Mouse (Mus musculus) adrenal gland, adult 8-10 months (tissue): ENCODE measurements around the gene Ccl26. TPM values are rescaled to one million over a fixed set of nuclear protein-coding genes. Genes with fewer than 3 reads are reported as not detected.

Experiments
- DNase-seq: peaks from one replicate; pipeline ENCODE4 v3.0.0; 2022
- total RNA-seq, 4 experiments: library from RNA; stranded (reverse); gene quantifications; 2 replicates each; pipeline ENCODE4 v1.2.4; 2022

The Ccl26 gene
- total RNA-seq, 4 experiments from 2014 or later: not detected

DNA sequence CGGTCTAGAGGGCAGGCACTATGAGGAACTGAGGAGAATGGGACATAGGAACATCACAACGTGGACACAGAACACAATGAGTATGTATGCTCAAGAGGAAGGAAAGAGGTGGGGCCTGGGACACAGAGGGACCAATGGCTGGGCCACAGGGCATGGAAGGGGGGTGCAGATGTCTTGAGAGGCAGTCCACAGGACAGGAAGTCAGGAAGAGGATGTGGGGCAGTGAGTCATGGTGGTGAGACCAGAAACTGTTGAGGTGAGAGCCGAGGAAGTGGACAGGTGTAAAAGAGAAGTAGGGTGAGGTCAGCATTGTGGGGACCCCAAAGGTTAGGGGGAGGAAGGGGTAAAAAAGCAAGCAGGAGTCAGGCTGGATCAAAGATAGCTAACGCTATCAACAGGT lies 26.0 kb downstream of the Ccl26 start:
- DNase-seq: no peak

DNA sequence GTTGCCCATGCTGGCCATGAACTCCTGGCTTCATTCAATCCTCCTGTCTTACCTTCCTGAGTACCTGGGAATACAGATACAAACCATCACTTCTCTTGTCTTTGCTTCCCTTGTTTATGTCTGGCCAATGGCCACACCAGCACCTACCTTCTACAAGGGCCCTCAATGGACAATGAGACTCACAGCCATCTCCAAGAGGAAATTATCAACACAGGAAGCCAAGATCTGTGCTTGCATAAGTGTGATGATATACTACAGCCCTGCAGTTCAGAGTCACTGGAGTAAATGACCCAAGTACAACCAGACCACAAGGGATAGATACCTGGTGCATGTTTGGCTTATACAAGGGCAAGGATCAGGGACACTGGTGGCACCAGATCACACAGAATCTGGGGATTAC lies 27.5 kb downstream of the Ccl26 start:
- no peak for DNase-seq

DNA sequence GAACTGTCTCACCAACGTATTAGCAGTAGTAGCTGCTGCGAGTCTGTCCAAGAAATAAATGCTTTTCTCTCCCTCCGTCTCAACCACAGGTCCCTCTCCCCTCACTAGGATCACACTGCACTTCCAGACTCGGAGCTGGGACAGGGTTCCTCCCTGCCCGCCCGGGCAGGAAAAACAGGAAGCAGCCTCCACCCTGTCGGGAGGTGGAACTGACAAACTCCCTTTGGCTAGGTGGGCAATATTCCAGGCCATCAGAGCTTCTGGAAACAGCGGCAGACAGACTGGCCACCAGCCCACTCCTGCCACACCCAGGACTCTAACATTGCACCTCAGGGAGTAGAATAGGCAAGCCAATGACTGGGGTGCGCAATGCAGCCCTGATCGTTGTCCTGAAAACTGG lies 29.9 kb downstream of the Ccl26 start:
- DNase-seq: peak; percentile 40

DNA sequence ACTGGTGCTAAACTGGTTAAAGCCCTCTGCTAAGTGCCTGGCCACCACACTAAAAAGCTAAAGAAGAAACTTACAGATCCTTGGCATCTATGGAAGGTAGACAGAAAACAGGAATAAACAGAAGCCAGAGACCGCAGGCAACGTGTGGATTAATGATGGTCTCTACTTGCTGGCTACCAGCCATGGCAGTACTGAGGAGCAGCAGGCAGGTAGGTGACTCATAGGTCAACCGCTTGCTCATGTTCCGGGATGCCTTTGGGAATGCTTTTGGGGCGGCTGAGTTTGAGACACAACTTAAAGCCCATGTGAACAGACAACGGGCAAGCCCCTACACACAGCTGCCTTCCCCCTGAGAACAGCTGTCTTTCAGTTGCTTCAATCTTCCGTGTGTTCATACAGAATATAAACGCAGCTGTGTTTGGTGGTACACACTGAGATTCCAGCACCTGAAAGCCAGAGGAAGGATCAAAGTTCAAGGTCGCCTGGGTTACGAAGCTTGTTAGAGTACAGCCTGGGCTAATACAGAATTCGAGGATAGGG lies 32.0 kb downstream of the Ccl26 start:
- DNase-seq: no peak

- DNase-seq: no peak
Observed at GRCm38 (mm10) chr5:135529964-135530363, 33.4 kb downstream of the Ccl26 start.

DNA sequence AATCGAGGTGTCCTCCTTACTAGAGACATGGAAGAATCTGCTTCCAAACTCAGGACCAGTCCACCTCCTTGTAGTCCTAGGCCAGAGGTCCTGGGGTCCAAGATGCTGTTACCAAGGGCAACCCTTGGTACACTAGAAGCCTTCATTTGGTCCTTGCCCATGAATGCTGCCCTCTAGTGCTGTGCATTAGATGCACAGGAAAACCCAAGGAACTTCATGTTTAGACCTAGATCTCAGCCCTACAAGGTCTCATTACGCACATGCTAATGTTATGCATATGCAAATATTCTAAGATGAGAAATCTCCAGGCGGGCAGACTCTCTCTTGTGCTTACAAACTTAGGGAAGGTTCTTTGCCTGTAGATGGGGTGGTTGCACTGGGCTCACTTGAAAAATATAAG lies 34.1 kb downstream of the Ccl26 start:
- DNase-seq: no peak

- no peak for DNase-seq
Observed at GRCm38 (mm10) chr5:135527986-135528385, 35.4 kb downstream of the Ccl26 start.

DNA sequence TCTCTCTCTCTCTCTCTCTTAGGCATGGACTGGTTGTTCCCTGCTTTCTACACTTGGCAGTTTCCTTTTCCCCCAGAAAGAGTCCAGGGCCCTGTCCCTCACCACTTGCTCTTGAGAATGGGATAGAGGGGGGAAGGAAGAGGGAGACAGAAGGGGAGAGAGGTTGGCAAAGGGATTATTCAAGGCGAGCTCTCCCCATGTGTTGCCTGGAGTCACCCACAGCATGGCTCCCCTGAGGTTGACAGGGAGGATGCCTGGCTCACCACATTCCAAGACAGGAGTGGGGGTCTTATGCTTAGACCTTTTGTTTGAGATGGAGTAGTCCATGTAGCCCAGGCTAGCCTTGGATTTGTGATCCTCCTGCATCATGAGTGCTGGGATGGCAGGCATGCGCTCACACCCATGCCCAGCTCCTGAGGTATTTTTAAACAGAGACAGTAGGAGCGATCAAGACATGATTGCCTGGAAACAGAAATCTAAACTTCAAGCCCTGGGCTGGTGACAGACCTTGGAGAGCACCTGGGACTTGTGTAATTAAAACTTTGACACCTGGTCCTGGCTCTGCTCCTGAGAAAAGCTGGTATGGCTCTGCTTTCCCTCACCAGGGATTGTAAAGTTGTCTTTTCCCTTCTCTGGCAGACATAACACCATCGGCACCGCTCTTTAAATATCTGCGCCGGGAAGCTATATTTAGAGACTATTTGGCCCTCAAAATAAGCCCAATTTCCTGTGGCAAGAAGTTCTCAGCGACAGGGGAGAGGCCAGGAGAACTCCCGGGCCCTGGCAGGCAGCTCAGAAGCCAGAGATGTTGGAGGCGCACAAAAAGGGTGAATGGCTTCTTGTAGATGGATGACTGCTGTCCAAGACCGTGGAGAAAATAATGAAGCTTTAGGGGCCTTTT lies 38.5 kb downstream of the Ccl26 start:
- DNase-seq: no peak

DNA sequence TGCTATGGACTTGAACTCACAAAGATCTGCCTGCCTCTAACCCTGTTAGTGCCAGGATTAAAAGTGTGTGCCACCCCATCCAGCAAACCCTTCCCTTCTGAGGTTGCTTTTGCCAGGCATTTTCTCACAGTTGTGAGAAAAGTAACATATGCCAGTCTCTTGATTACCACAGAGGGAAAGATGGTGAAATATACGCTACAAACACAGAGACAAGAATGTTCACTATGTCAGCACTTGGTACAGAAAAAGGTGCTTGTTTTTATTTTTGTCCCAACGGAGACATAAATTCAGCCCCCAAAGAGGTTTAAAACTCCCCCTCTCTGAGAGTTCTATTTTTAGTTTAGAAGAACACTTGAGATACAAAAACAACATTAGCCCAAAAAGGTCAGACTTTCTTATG lies 39.3 kb downstream of the Ccl26 start:
- DNase-seq: no peak

- DNase-seq: peak; percentile 83
Observed at GRCm38 (mm10) chr5:135522111-135522722, 41.2 kb downstream of the Ccl26 start.

GRCm38 (mm10) chr5:135517348-135517883 lies 46.0 kb downstream of the Ccl26 start:
- no peak for DNase-seq

DNA sequence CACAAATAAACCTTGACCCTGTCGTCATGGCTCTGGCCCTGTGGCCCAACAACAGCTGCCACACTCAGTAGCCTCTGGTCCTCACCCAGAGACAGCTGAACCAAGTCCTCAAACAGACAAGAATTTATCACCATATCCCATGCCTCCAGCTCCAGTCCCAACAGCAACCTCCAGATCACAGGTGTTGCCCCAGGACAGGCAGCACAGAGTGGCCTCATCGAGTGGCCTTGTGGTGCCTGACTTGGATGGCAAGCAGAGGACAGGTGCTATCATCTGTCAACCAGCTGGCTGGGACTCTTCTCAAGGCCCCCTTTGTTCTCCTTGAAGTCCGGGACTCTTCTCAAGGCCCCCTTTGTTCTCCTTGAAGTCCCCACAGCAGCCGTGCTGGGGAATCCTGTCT lies 50.2 kb downstream of the Ccl26 start:
- no peak for DNase-seq

- no peak for DNase-seq
Observed at GRCm38 (mm10) chr5:135511105-135511504, 52.3 kb downstream of the Ccl26 start.

Other genes starting within 250 kb of the Ccl26 start
- under 1 TPM in 2 of 4 experiments, not detected in 2; 0.21 to 0.52 TPM for gene Fkbp6, start 213.5 kb downstream of the Ccl26 start, total RNA-seq
- not detected for gene Trim50, start 210.3 kb downstream of the Ccl26 start, total RNA-seq
- gene Nsun5, start 193.6 kb downstream of the Ccl26 start, total RNA-seq: 10 to 100 TPM; 21.9 to 25.0 (median 22.9) TPM
- gene Pom121, start 169.0 kb downstream of the Ccl26 start, total RNA-seq: 10 to 100 TPM; 17.2 to 24.1 (median 22.5) TPM
- 10 to 100 TPM; 18.9 to 39.9 (median 33.1) TPM for gene Hip1, start 18.4 kb downstream of the Ccl26 start, total RNA-seq
- 1 to 10 TPM in 1 of 4 experiments, under 1 TPM in 2, not detected in 1; 0.55 to 2.0 (median 0.71) TPM for gene Ccl24, start 9.5 kb upstream of the Ccl26 start, total RNA-seq
- 10 to 100 TPM; 46.0 to 64.8 (median 57.1) TPM for gene Rhbdd2, start 69.0 kb upstream of the Ccl26 start, total RNA-seq
- gene Por, start 106.5 kb upstream of the Ccl26 start, total RNA-seq: 100 to 1,000 TPM; 229 to 400 (median 271) TPM
- gene Tmem120a, start 180.9 kb upstream of the Ccl26 start, total RNA-seq: 10 to 100 TPM; 33.3 to 60.0 (median 44.2) TPM
- under 1 TPM in 3 of 4 experiments, not detected in 1; 0.38 to 0.77 (median 0.73) TPM for gene Styxl1, start 214.8 kb upstream of the Ccl26 start, total RNA-seq
- gene Mdh2, start 214.9 kb upstream of the Ccl26 start, total RNA-seq: 100 to 1,000 TPM; 310 to 438 (median 388) TPM
- 1 to 10 TPM; 2.4 to 8.4 (median 5.9) TPM for gene Srrm3, start 243.3 kb upstream of the Ccl26 start, total RNA-seq